Mouse (Mus musculus): Measurements from ENCODE around the gene Olfr150.

- TF ChIP-seq EP300 (IDR thresholded peaks at IDR 0.05; ENCODE audit: low read depth) (no peak), CTCF (IDR thresholded peaks at IDR 0.05; ENCODE audit: low read depth) (no peak)
Observed at GRCm38 (mm10) chr9:39746428-39746827, 15.7 kb downstream of the Olfr150 start.

Measured in liver, embryonic 14.5 days (tissue).